Mouse (Mus musculus) megakaryocyte, embryonic 14.5 days (primary cell): ENCODE measurements around the gene Rtn3.

Experiments used
- FLI1 ChIP-seq: IDR thresholded peaks from 2 replicates; pipeline ENCODE4 v1.6.1; 2012; ENCODE audit warnings: low read length, inconsistent platforms, mixed read lengths
- GATA1 ChIP-seq: IDR thresholded peaks from 3 replicates; pipeline ENCODE4 v1.6.1; 2012; ENCODE audit warnings: mixed read lengths, low read length, inconsistent platforms, borderline replicate concordance

GRCm38 (mm10) chr19:7524879-7525278 is 41.8 kb upstream of the Rtn3 start:
- TF ChIP-seq GATA1 (no peak), FLI1 (no peak)
